ENCODE assay signal across 8 mouse cellular contexts in the genomic region with DNA sequence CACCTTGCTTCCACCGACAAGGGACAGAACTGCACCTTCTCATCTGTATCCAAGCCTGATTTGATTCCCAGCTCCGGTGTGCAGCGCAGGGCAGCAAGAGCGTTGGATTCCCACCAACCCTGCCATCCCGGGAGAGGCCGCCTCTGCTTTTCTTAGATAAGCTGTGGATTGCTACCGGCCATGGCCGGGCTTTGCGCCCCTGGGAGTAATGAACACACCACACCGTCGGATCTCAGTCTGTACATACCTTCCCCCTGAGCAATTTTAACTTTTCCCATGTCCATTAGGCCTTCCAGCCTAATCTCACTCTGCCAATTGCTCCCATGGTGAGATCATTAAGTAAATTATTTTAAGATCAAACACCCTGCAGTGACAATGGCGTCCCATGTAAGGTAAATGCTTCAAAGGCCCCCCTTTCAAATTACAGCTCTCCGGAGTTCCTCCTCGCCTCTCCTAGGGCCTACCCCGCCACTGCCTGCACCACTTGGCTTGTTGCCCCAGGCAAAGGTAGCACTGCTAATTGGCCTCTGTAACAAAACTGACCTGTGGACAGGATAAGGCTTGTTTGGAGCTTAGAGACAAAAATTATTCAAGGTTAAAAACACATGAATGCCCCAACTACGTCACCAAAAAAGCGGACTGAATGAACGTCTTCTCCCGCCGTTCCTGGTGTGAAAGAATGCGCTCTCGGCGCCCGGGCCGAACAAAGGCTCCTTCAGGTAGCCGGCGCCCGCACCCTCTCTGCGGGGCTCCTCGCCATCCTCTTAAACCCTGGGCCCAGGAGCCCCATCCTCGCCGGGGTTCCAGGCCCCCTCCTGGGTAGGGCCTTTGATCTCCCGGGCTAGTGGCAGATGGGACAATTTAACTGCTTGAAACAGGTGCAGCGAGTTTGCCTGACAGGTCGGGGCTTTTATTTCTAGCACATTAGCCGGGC.
A peak's percentile ranks its signal among the peaks of the same experiment; 100 is the strongest.
DNase-seq lines count a peak whose midpoint lies in the region; ATAC-seq and TF ChIP-seq lines count a peak whose summit lies in the region.

No protein-coding gene starts in this region.

- H3K9ac ChIP-seq in forebrain, embryonic 12.5 days, result no peak overlapping the region
- peak overlapping the region; percentile 47; the same call in 1 of the 2 replicates for H3K9ac ChIP-seq in midbrain, embryonic 14.5 days (replicated peaks; ENCODE audit: low read length)

- WGBS in forebrain, embryonic 12.5 days, result 1% methylated on average over 36 of the region's 36 CpGs
- 11% methylated on average over 36 of the region's 36 CpGs for WGBS in kidney, adult 2 months
- WGBS in midbrain, embryonic 14.5 days, result 6% methylated on average over 36 of the region's 36 CpGs

- no peaks in the 10 kb centered on the region for H3K36me3 ChIP-seq in forebrain, embryonic 12.5 days (replicated peaks)
- no peaks in the 10 kb centered on the region for H3K36me3 ChIP-seq in kidney, adult 2 months (ENCODE audit: control insufficient read depth, insufficient read depth, low read length)
- no peaks in the 10 kb centered on the region for H3K36me3 ChIP-seq in midbrain, embryonic 14.5 days (ENCODE audit: control insufficient read depth, insufficient read depth, low read length)

- no peak for TF ChIP-seq POLR2A in kidney, adult 2 months (IDR thresholded peaks at IDR 0.05; ENCODE audit: low read depth, low read length)

- H3K27me3 ChIP-seq in forebrain, embryonic 12.5 days, result peaks cover 55% of the 10 kb centered on the region
- H3K27me3 ChIP-seq in kidney, adult 2 months (replicated peaks; ENCODE audit: control insufficient read depth, insufficient read depth, low read length), result no peaks in the 10 kb centered on the region
- H3K27me3 ChIP-seq in midbrain, embryonic 14.5 days (ENCODE audit: control insufficient read depth, insufficient read depth, low read length), result peaks cover 23% of the 10 kb centered on the region

- H3K27ac ChIP-seq in forebrain, embryonic 12.5 days, result peak overlapping the region; percentile 50
- H3K27ac ChIP-seq in kidney, adult 2 months (ENCODE audit: insufficient read depth, low read depth, low read length), result no peak overlapping the region
- no peak overlapping the region for H3K27ac ChIP-seq in midbrain, embryonic 14.5 days (replicated peaks; ENCODE audit: low read depth, low read length)

- no peak for TF ChIP-seq CTCF in kidney, adult 2 months (conservative IDR thresholded peaks at IDR 0.05; ENCODE audit: insufficient read depth, insufficient read length, low read depth, low read length)

- DNase-seq in cerebellum, postnatal 25 days, result peak; percentile 15 to 43
- DNase-seq in cerebellum, postnatal 4 days (ENCODE audit: low spot score in 2 of 2), result no peak
- DNase-seq in kidney, adult 2 months, result peak; percentile 34
- DNase-seq in midbrain, embryonic 14.5 days, result peak; percentile 72
- DNase-seq in left cerebral cortex, postnatal 4 days, result no peak
- no peak for DNase-seq in thymus, postnatal 36 days
- DNase-seq in left cerebral cortex, adult 9 months (ENCODE audit: low spot score in 2 of 2), result no peak

- H3K4me1 ChIP-seq in forebrain, embryonic 12.5 days, result peaks cover 14% of the 10 kb centered on the region
- no peaks in the 10 kb centered on the region for H3K4me1 ChIP-seq in kidney, adult 2 months (ENCODE audit: control insufficient read depth, insufficient read depth, low read length)
- peaks cover 15% of the 10 kb centered on the region for H3K4me1 ChIP-seq in midbrain, embryonic 14.5 days (ENCODE audit: control insufficient read depth, insufficient read depth, low read length)

- no peaks in the 10 kb centered on the region for H3K9me3 ChIP-seq in forebrain, embryonic 12.5 days
- H3K9me3 ChIP-seq in midbrain, embryonic 14.5 days (ENCODE audit: control insufficient read depth, low read length), result no peaks in the 10 kb centered on the region

- intact Hi-C loops in left cerebral cortex, postnatal 4 days (cut with DNase I), result no loop called here

- peak overlapping the region; percentile 25 for H3K4me3 ChIP-seq in forebrain, embryonic 12.5 days (replicated peaks)
- no peak overlapping the region for H3K4me3 ChIP-seq in kidney, adult 2 months (ENCODE audit: insufficient read depth, low read depth, low read length)
- H3K4me3 ChIP-seq in midbrain, embryonic 14.5 days (replicated peaks; ENCODE audit: low read depth, low read length), result peak overlapping the region; percentile 32

- peak; percentile 85 for ATAC-seq in forebrain, embryonic 12.5 days (ENCODE audit: low FRiP score)
- ATAC-seq in midbrain, embryonic 14.5 days (ENCODE audit: low FRiP score, low TSS enrichment), result peak; percentile 70; the same call in 1 of the 2 replicates

- H3K4me2 ChIP-seq in forebrain, embryonic 12.5 days, result peak overlapping the region; percentile 53
- peak overlapping the region; percentile 59 for H3K4me2 ChIP-seq in midbrain, embryonic 14.5 days (ENCODE audit: low read length)

Comparison
In these comparisons a context has a peak if more than half of its experiments do, and no peak if none do; other contexts are left out.
1. DNase-seq: peak in cerebellum, postnatal 25 days (2 of 2), kidney, adult 2 months (single experiment) and midbrain, embryonic 14.5 days (single experiment); none in cerebellum, postnatal 4 days (0 of 2), left cerebral cortex, postnatal 4 days (single experiment), thymus, postnatal 36 days (0 of 2) and left cerebral cortex, adult 9 months (0 of 2).